Mouse (Mus musculus) ES-CJ7 (cell line): ENCODE data around the gene Axin1.

ENCODE experiments used
- DNase-seq: peaks from one replicate; pipeline ENCODE4 v3.0.0; 2011; ENCODE audit warnings: low read depth, low spot score

Gene Axin1

DNA sequence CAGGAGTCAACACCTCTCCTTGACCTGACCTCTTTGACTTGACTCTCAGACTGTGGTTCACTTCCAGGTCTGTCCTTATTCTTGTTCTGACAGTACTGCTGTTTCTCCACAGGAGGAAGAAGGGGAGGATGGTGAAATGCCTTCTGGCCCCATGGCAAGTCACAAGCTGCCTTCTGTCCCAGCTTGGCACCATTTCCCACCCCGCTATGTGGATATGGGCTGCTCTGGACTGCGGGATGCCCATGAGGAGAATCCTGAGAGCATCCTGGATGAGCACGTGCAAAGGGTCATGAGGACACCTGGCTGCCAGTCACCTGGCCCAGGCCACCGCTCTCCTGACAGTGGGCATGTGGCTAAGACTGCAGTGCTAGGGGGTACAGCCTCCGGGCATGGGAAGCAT, 49.1 kb downstream of the Axin1 start:
- no peak for DNase-seq

DNA sequence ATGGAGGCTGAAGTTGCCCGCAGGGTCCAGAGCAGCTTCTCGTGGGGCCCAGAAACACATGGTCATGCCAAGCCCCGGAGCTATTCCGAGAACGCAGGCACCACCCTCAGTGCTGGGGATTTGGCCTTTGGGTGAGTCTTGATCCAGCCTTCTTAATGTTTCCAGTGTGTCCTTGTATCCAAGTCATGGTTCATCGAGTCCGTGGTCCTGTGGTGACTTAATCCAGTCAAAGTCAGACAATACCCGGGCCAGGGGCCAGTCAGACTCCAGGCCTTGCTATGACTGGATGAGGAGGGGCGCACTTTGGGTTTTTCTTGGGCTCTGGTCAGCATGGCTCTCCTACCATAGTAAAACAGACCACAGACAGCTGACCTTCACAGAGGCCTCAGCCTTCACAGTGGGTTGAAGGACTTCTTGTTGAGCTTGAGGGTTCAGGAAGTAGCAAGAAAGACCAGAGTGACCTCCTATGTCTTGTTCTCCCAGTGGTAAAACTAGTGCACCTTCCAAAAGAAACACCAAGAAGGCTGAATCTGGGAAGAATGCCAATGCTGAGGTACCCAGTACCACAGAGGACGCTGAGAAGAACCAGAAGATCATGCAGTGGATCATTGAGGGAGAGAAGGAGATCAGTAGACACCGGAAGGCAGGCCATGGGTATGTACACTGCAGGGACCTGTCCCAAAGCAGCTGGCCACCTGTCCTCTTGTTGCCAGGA, 49.8 kb downstream of the Axin1 start:
- DNase-seq = no peak

DNA sequence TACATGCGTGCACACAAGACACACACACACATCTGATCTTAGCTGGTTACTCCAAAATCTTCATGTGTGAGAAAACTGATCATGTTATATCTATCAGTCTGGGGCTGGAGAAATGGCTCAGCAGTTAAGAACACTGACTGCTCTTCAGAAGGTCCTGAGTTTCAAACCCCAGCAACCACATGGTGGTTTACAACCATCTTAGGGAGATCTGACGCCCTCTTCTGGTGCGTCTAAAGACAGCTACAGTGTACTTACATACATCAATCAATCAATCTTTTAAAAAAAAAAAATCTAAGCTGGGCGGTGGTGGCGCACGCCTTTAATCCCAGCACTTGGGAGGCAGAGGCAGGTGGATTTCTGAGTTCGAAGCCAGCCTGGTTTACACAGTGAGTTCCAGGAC, 53.0 kb downstream of the Axin1 start:
- DNase-seq = peak; percentile 34

DNA sequence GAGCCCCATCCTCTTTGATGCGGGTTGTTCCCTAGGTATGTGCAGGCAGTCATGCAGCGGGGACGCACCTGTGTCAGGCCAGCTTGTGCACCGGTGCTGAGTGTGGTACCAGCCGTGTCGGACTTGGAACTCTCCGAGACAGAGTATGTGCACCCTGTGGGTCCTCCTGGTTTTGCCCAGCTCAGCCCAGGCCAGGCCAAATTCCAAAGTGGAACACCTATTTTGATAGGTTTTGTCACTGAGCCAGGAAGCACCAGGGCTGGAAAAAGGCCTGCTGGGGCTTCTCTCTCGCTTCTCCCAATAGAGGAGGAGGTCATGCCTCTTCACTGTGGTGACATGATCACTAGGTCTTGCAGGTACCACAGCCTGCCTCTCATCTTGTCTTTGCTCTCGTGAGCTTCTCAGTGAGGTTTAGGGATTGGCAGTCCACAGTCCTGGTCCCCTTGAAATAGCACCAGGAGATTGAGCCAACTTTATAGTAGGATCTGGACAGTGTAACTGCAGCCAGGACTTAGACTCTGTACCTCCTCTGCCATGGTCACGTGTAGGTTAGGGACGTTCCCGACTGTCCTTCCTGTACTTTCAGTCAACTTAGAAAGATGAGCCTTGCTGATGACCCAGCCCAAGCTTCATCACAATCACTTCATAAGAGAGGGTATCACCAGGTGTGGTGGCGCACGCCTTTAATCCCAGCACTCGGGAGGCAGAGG, 54.1 kb downstream of the Axin1 start:
- DNase-seq = no peak

- no peak for DNase-seq
Measured at GRCm38 (mm10) chr17:26198892-26199291, 60.4 kb downstream of the Axin1 start, which contains the start of gene Pdia2. Pdia2 (minus strand) TSS chr17:26199087.

GRCm38 (mm10) chr17:26200831-26201705, 62.6 kb downstream of the Axin1 start:
- DNase-seq = peak; percentile 29

GRCm38 (mm10) chr17:26201998-26202397, 63.5 kb downstream of the Axin1 start:
- DNase-seq = no peak

DNA sequence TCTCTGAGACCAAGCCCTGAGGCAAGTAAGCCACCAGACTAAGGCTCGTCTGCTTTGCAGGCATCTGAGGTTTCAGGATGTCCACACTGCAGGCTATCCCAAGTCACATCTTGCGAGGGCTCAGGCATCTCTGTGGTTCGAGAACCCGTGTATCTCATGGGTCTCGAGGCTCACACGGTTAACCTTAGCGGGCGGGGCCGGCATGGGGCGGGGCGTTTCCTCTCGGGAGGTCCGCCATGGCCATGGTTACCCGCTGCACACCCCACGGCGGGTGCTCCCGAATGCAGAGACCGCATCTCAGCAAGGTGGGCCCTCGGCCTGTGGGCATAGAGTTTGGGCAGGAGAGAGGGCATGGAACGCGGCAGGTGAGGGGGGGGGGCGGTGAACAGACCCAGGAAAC, 64.2 kb downstream of the Axin1 start, which contains the start of gene Rgs11:
Gene Rgs11 (plus strand): TSS at position 215 of the 400 bp plus-strand sequence.
- no peak for DNase-seq

- peak; percentile 23 for DNase-seq
Measured at GRCm38 (mm10) chr17:26203321-26203811, 64.9 kb downstream of the Axin1 start.

- no peak for DNase-seq
Measured at GRCm38 (mm10) chr17:26204766-26205165, 66.3 kb downstream of the Axin1 start.

GRCm38 (mm10) chr17:26206392-26206791, 67.9 kb downstream of the Axin1 start:
- peak; percentile 55 for DNase-seq

GRCm38 (mm10) chr17:26207686-26208085, 69.2 kb downstream of the Axin1 start, which contains the start of gene Arhgdig:
Arhgdig (minus strand) TSS chr17:26207786.
- DNase-seq = no peak

DNA sequence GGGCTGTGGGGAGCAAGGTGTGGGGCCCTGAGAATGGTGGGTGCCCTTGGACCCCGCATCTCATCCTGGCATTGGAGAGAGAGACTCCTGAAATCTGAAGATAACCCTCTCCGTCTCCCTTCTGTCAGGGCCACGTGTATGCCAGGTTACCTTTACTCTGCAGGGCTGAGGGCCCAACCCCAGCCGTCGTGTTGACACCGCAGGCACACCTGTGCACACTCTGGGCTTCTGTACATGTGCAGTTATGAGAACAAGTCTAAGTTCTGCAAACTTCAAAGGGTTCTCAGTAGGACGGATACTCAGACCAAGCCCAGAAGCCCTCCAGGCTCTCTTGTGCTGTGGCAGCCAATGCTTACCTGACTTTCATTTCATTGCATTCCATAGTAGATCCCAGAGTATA, 73.8 kb downstream of the Axin1 start:
- DNase-seq = no peak

DNA sequence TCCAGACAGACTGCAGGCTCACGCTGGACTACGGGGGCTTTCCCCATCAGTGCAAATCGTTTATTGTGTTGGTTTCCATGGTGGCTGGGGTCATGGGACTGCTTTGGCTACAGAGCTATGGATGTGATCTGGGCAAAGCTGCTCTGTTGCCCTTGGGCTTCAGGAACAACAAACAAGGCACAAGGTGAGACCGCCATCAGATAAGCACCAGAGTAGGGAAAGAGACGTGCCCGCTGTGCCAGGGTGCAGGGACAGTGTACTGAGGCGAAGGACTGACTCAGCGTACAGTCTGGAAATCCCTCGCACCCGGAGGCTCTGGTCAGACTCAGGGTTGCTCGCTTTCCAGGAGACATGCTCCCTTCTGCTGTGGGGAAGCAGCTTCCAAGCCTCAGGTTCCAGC, 74.2 kb downstream of the Axin1 start:
- DNase-seq = no peak

GRCm38 (mm10) chr17:26221508-26221907, 83.0 kb downstream of the Axin1 start:
- no peak for DNase-seq

DNA sequence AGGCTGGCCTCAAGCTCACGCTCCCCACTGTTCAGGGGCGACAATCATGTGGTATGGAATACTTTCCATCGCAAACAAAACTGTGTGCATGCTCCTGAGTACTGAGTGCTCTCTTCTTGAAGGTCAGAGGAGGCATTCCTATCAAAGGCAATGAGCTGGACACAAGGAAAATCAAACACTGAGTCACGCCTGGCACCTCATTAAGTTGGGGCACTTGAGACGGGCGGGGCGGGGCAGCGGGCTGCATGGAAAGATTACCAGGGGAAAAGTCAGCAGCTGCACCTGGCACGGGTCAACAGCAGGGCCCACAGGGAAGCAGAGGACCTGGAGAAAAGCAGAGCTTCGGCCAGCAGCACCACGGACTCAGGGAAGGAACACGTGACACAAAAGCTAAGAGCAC, 86.7 kb downstream of the Axin1 start:
- DNase-seq = no peak

DNA sequence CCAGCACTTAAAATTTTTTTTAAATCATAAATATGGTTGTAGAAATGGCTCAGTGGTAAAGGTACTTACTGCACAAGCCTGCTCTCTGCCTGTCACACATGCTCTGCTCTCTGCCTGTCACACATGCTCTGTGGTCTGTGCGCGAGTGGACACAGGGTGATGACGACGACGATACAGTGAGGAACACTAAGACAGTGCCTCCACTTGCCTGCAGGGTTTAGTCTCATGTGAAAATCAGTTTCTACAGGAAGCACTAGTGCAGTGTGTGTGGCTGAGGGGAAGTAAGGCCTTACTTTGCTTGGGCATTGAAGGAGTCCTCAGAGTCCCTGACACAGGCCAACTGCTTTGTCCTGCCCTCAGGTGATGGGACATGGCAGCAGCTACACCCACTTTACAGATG, 91.3 kb downstream of the Axin1 start:
- no peak for DNase-seq

GRCm38 (mm10) chr17:26231156-26231555, 92.7 kb downstream of the Axin1 start:
- peak; percentile 48 for DNase-seq

- DNase-seq = peak; percentile 71
Measured at GRCm38 (mm10) chr17:26232863-26233262, 94.4 kb downstream of the Axin1 start.

DNA sequence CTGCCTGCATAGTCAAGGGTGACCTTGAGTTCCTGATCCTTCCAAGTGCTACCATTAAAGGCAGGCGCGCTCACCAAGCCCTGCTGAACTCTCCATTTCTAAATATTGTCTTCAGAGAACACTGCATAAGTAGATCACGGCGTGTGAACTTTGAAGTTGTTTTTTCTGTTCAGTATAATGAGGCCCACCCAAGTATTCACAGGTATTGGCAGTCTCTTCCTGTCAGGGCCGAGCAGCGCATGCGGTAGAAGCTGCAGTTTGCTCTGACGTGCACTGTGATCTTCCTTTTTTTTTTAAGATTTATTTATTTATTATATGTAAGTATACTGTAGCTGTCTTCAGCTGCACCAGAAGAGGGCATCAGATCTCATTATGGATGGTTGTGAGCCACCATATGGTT, 95.9 kb downstream of the Axin1 start:
- DNase-seq = no peak

DNA sequence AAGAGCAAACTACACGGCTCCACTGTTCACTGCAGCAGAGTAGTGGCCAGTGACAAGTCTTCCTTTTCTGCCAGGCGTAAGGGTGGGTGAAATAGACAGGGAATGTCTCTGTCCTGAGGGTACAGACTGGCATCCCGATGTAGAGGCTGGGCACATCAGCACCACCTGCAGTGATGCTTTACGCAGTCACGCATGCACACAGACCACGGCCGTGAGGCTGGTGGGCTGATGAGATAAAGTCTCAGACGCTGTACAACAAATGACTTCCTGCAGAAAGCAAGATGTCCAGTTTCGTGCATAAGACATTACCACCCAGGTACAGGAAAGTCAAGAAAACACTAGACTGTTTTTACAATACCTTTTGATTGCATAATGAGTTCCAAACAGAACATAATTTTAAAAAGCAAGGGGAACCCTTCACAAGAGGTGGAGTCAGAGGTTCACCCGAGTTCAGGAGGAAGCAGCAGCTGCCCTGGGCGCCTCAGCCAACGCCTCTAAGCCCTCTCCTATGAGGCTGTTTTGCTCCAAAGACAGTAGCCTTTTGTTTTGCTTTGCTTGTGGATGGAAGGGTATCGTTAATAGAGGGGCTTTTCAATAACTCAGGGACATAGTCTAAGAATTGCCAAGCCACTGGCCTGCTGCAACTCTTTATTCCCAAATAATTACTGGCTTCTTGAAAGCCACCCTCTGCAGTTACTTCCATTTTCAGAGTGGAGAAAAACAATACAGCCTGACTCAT, 96.8 kb downstream of the Axin1 start:
- DNase-seq = no peak
